Mouse (Mus musculus): ENCODE results near the gene Parvg. TPM values are rescaled to one million over a fixed set of nuclear protein-coding genes. Genes with fewer than 3 reads are reported as not detected.
A peak's percentile ranks its signal among the peaks of the same experiment; 100 is the strongest.
"Not testable (repeated sequence)": the region's sequence is repeated elsewhere in the genome, so short reads cannot be mapped to it uniquely, and the experiment has no call there.

Gene Parvg
- polyA plus RNA-seq, 1 experiment: 35.4 TPM

DNA sequence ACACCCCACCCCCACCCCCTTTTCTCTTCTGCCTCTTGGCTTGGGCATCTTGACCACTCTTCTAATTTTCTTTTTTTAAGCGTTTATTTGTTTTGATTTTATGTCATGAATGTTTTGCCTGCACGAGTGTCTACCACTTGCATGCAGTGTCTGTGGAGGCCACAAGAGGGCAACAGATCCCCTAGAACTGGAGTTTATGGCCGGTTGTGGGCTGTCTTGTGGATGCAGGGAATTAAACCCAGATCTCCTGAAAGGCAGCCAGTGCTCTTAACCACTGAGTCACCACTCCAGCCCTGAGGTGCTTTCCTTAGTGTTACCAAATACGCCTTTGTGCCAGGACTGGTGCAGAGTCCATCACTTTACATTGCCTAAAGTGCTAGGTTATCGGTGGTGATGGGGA, 39.8 kb upstream of the Parvg start:
- TF ChIP-seq POLR2A (IDR thresholded peaks at IDR 0.05; ENCODE audit: borderline replicate concordance, control insufficient read depth, low read depth, low read length) (no peak), CTCF (IDR thresholded peaks at IDR 0.05; ENCODE audit: control insufficient read depth, insufficient read depth, low read length) (peak; percentile 83)
- no peaks in the 10 kb centered on the region; the same call in 1 of the 2 replicates for H3K4me1 ChIP-seq (ENCODE audit: control insufficient read depth, insufficient read depth, low read length)
- 59% methylated on average over 5 of the region's 5 CpGs for WGBS
- H3K4me3 ChIP-seq (replicated peaks; ENCODE audit: control insufficient read depth, low read depth, low read length): no peak overlapping the region
- H3K27ac ChIP-seq (ENCODE audit: control insufficient read depth, insufficient read depth, low read depth, low read length, poor library complexity): no peak overlapping the region

DNA sequence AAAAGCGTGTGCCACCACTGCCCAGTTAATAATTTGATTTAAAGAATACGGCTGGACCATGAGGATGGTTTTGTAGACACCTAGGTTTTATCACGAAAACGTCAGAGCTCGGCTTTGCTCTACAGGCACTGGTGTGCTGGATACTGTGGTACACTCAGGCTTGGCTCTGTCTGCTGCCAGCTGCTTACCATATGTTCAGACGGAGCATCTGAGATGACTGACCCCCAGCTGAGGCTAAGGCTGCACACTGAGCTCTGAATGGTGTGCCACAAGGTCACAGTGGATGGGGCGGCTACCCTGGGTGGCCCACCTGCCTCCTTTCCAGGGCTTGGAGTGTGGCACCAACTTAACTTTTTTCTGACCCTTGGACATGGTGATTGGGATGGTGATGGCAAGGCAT, 38.4 kb upstream of the Parvg start:
- Histone ChIP-seq H3K4me1 (ENCODE audit: control insufficient read depth, insufficient read depth, low read length) (no peaks in the 10 kb centered on the region; the same call in 1 of the 2 replicates), H3K4me3 (replicated peaks; ENCODE audit: control insufficient read depth, low read depth, low read length) (no peak overlapping the region), H3K27ac (ENCODE audit: control insufficient read depth, insufficient read depth, low read depth, low read length, poor library complexity) (no peak overlapping the region)
- 89% methylated on average over 7 of the region's 7 CpGs for WGBS
- no peak for TF ChIP-seq POLR2A (IDR thresholded peaks at IDR 0.05; ENCODE audit: borderline replicate concordance, control insufficient read depth, low read depth, low read length)
- TF ChIP-seq CTCF (IDR thresholded peaks at IDR 0.05; ENCODE audit: control insufficient read depth, insufficient read depth, low read length): no peak

DNA sequence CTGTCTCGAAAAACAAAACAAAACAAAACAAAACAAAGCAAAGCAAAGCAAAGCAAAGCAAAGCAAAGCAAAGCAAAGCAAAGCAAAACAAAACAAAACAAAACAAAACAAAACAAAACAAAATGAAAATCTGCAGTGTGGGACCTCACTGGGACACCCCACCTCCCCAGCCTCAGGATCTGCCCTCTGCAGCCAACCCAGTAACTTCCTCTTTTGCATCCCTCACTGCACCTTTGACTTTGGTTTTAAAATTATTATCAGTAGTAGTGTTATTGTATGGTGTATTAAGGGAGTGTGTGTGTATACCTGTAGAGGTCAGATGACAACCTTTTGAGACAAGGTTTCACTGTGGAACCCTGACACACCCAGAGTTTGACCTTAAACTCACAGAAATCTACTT, 34.9 kb upstream of the Parvg start:
- H3K27ac ChIP-seq (ENCODE audit: control insufficient read depth, insufficient read depth, low read depth, low read length, poor library complexity); H3K4me1 ChIP-seq (ENCODE audit: control insufficient read depth, insufficient read depth, low read length); H3K4me3 ChIP-seq (replicated peaks; ENCODE audit: control insufficient read depth, low read depth, low read length): not testable (repeated sequence)
- 83% methylated on average over 1 of the region's 1 CpGs for WGBS

DNA sequence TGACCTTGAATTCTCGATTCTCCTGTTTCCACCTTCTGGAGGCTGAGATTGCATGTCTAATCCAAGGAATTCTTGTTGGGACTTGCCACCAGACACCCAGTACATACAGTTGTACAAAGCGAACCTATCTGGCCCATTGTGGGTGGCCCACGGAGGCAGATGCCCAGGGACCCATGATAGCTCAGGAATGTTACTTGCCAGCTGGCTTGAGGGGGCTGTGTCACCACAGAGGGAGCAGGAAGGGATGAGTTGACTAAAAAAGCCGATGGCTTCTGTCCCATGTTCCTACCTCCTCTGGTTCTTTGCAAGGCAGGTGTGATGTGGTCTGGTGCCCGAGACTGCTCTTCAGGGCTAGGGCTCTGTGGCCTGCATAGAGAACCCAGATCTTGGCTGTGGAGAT, 32.7 kb upstream of the Parvg start:
- Histone ChIP-seq H3K4me1 (ENCODE audit: control insufficient read depth, insufficient read depth, low read length) (peaks cover 3% of the 10 kb centered on the region; the same call in 1 of the 2 replicates), H3K27ac (ENCODE audit: control insufficient read depth, insufficient read depth, low read depth, low read length, poor library complexity) (no peak overlapping the region), H3K4me3 (replicated peaks; ENCODE audit: control insufficient read depth, low read depth, low read length) (no peak overlapping the region)
- TF ChIP-seq CTCF (IDR thresholded peaks at IDR 0.05; ENCODE audit: control insufficient read depth, insufficient read depth, low read length) (no peak), POLR2A (IDR thresholded peaks at IDR 0.05; ENCODE audit: borderline replicate concordance, control insufficient read depth, low read depth, low read length) (no peak)
- WGBS: 88% methylated on average over 5 of the region's 5 CpGs

DNA sequence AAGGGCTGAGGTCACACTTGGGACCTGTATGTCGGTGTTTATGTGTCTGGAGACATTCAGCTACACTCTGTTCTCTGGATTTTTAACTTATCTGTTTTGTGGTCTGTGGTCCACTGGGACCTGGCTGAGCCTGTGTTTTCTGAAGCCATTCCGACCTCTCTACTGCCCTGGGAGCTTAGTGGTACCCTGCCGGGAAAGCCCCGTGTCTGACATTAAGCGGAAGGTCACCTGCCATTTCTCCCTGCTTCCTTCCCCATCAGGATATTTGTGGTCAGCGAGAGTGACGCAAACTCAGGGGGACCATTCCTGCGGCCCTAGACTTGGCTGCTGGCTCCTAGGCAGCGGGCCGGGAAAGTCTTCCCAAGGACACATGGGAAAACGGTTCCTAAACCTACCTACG, 30.2 kb upstream of the Parvg start:
- no peak overlapping the region for H3K27ac ChIP-seq (ENCODE audit: control insufficient read depth, insufficient read depth, low read depth, low read length, poor library complexity)
- 15% methylated on average over 12 of the region's 12 CpGs for WGBS
- TF ChIP-seq POLR2A (IDR thresholded peaks at IDR 0.05; ENCODE audit: borderline replicate concordance, control insufficient read depth, low read depth, low read length) (no peak), CTCF (IDR thresholded peaks at IDR 0.05; ENCODE audit: control insufficient read depth, insufficient read depth, low read length) (no peak)
- H3K4me1 ChIP-seq (ENCODE audit: control insufficient read depth, insufficient read depth, low read length): peaks cover 8% of the 10 kb centered on the region
- H3K4me3 ChIP-seq (replicated peaks; ENCODE audit: control insufficient read depth, low read depth, low read length): no peak overlapping the region

DNA sequence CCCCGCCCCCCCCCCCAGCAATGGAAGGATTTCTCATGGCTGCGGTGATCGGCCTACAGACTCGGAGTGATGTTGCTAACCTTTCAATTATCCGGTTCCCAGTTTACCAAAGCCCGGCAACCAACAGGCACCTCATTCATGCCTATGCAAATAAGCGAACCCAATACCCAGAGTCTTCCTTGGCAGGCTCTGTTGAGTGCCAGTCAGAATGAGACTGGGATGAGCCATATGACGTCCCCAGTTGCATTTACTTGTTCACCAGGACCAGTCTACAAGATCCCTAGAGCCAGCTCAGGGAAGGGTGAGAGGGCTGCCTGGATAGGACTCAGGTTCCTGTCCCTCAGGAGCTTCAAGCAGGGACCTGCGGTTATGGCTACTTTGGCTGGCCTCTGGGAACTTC, 29.4 kb upstream of the Parvg start:
- no peak overlapping the region for H3K27ac ChIP-seq (ENCODE audit: control insufficient read depth, insufficient read depth, low read depth, low read length, poor library complexity)
- WGBS: 86% methylated on average over 9 of the region's 9 CpGs
- TF ChIP-seq POLR2A (IDR thresholded peaks at IDR 0.05; ENCODE audit: borderline replicate concordance, control insufficient read depth, low read depth, low read length) (no peak), CTCF (IDR thresholded peaks at IDR 0.05; ENCODE audit: control insufficient read depth, insufficient read depth, low read length) (no peak)
- peaks cover 10% of the 10 kb centered on the region for H3K4me1 ChIP-seq (ENCODE audit: control insufficient read depth, insufficient read depth, low read length)
- no peak overlapping the region for H3K4me3 ChIP-seq (replicated peaks; ENCODE audit: control insufficient read depth, low read depth, low read length)

DNA sequence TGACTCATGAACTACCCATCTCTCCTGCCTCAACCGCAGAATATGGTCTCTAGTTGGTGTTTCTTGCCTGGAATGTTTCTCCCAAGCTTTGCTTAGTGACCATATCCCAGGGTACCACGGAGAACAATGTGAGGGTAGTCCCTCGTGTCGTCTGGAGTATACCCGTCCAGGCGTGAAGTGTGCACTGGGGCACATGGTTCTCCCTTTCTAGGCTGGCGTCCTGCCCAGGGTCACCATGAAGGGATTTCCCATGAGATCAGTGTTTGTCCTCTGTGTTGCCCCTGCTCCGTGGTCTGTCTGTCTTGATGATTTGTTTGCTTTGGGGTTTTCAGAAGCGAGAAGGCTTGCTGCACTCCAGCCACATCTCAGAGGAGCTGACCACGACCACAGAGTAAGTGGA, 28.6 kb upstream of the Parvg start:
- TF ChIP-seq POLR2A (IDR thresholded peaks at IDR 0.05; ENCODE audit: borderline replicate concordance, control insufficient read depth, low read depth, low read length): no peak
- no peak for TF ChIP-seq CTCF (IDR thresholded peaks at IDR 0.05; ENCODE audit: control insufficient read depth, insufficient read depth, low read length)
- WGBS: 62% methylated on average over 10 of the region's 10 CpGs
- H3K4me1 ChIP-seq (ENCODE audit: control insufficient read depth, insufficient read depth, low read length): peaks cover 10% of the 10 kb centered on the region
- no peak overlapping the region for H3K4me3 ChIP-seq (replicated peaks; ENCODE audit: control insufficient read depth, low read depth, low read length)
- no peak overlapping the region for H3K27ac ChIP-seq (ENCODE audit: control insufficient read depth, insufficient read depth, low read depth, low read length, poor library complexity)

DNA sequence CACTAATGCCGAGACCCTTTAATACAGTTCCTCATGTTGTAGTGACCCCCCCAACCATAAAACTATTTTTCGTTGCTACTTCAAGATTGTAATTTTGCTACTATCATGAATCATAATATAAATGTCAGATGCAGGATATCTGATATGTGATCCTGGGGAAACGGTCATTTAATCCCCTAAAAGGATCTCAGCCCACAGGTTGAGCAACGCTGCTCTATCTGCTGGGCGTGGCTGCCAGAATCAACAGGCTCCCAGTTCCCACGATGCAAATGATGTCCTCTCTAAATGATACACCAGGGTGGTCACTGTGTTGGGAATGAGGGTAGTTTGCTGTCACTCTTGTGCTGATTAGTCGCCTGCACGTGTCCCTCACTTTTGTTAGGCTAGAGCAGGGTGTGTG, 26.4 kb upstream of the Parvg start:
- TF ChIP-seq POLR2A (IDR thresholded peaks at IDR 0.05; ENCODE audit: borderline replicate concordance, control insufficient read depth, low read depth, low read length): no peak
- no peak for TF ChIP-seq CTCF (IDR thresholded peaks at IDR 0.05; ENCODE audit: control insufficient read depth, insufficient read depth, low read length)
- H3K4me1 ChIP-seq (ENCODE audit: control insufficient read depth, insufficient read depth, low read length): peaks cover 7% of the 10 kb centered on the region
- WGBS: 38% methylated on average over 8 of the region's 8 CpGs
- H3K27ac ChIP-seq (ENCODE audit: control insufficient read depth, insufficient read depth, low read depth, low read length, poor library complexity): no peak overlapping the region
- H3K4me3 ChIP-seq (replicated peaks; ENCODE audit: control insufficient read depth, low read depth, low read length): no peak overlapping the region

DNA sequence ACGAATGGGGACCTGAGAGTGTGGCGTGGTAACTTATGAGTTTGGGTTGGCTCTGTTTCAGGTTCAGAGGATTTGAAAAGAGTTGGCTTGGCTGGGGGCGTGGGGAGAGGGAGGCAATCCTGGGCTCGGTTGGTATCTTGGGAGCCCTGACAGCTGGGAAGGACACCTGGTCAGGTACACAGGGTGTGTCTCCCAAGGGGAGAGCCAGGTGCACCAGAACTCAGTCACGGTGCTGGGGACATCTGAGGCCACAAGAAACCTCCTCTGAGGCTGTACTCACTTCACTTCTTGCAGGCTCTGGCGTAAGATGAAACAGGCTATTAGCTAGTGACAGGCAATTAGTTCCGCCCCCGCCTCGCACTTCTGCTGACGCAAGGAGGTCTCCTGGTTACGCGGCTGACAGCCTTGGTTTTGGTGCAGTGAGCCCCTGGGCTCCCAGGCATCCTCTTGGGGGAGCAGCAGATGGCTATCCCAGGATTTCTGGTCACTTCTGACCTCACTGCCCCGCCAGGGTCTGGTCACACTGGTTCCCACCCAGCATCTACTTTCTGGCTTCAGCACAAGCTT, 24.9 kb upstream of the Parvg start:
- 51% methylated on average over 13 of the region's 13 CpGs for WGBS
- peaks cover 7% of the 10 kb centered on the region for H3K4me1 ChIP-seq (ENCODE audit: control insufficient read depth, insufficient read depth, low read length)

More for the DNA sequence above, 24.9 kb upstream of the Parvg start:
- peak overlapping the region; percentile 49 for H3K27ac ChIP-seq (ENCODE audit: control insufficient read depth, insufficient read depth, low read depth, low read length, poor library complexity)
- no peak for TF ChIP-seq CTCF (IDR thresholded peaks at IDR 0.05; ENCODE audit: control insufficient read depth, insufficient read depth, low read length)
- TF ChIP-seq POLR2A (IDR thresholded peaks at IDR 0.05; ENCODE audit: borderline replicate concordance, control insufficient read depth, low read depth, low read length): no peak
- H3K4me3 ChIP-seq (replicated peaks; ENCODE audit: control insufficient read depth, low read depth, low read length): no peak overlapping the region

Data from bone marrow, adult 2 months (tissue).